Mouse (Mus musculus) E14TG2a.4 (cell line): ENCODE data around the gene Relb.

ENCODE experiments used
- CTCF ChIP-seq: conservative IDR thresholded peaks from 2 replicates; pipeline ENCODE4 v1.5.1; 2014; ENCODE audit warnings: low read length
- POU5F1 ChIP-seq: IDR thresholded peaks from 2 replicates; pipeline ENCODE4 v1.6.1; 2014; ENCODE audit warnings: low read length, borderline replicate concordance

- TF ChIP-seq CTCF (no peak), POU5F1 (no peak)
These were observed 28.7 kb downstream of the Relb start for GRCm38 (mm10) chr7:19600562-19600961.
